Mouse (Mus musculus): Measurements from ENCODE around the gene Olfr1387.
"Not testable (repeated sequence)": the region's sequence is repeated elsewhere in the genome, so short reads cannot be mapped to it uniquely, and the experiment has no call there.

DNA sequence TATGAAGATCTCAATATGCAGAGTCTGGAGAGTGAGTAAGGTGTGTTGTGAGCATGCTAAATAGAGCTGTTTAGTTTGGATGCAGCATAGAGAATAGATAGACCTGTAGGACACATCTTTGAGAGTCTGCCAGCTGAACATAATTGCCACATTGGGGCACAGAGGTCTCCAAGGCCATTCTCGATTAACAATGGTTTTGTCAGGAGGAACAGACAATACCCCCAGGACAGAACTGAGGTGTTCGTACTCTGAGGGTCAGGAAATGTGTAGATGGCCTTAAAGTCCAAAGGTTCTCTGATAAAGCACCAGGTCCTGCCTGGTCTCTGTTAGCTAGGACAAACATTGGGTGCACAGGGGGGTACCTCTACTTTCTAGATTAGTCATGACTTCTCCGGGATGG lies 9.6 kb downstream of the Olfr1387 start, which contains the start of gene Olfr1386:
- TF ChIP-seq CTCF (conservative IDR thresholded peaks at IDR 0.05; ENCODE audit: low read length); POU5F1 (IDR thresholded peaks at IDR 0.05; ENCODE audit: borderline replicate concordance, low read length); NANOG (IDR thresholded peaks at IDR 0.05; ENCODE audit: borderline replicate concordance, low read length): not testable (repeated sequence)

All from E14TG2a.4 (cell line).